Mouse (Mus musculus) MEL (cell line): ENCODE measurements around the gene Rbm43. TPM values are rescaled to one million over a fixed set of nuclear protein-coding genes. Genes with fewer than 3 reads are reported as not detected.
"Not testable (repeated sequence)": the region's sequence is repeated elsewhere in the genome, so short reads cannot be mapped to it uniquely, and the experiment has no call there.

Experiments used
- DNase-seq: peaks from one replicate; pipeline ENCODE4 v3.0.0; 2011; ENCODE audit warnings: low read depth, low spot score
- H3K27ac ChIP-seq: 2 replicates; pipeline ENCODE4 v1.5.1; 2012; ENCODE audit warnings: low read depth, mild to moderate bottlenecking, control low read depth, low read length, moderate library complexity; ENCODE audit not compliant: control insufficient read depth
- H3K27me3 ChIP-seq, 2 experiments: fragments of 150-350 bp in 1 of 2; sonication (generic) in 1 of 2; 2 replicates each; pipeline ENCODE4 v1.6.1; 2012; ENCODE audit warnings: low read length in 2 of 2, mild to moderate bottlenecking in 2 of 2, improper control_type of control experiment in 1 of 2, moderate library complexity in 1 of 2; ENCODE audit not compliant: insufficient read depth in 2 of 2, control insufficient read depth in 1 of 2
- H3K36me3 ChIP-seq, 2 experiments: 2 replicates each; pipeline ENCODE4 v1.6.1; 2012 to 2014; ENCODE audit warnings: low read length in 2 of 2, improper control_type of control experiment in 1 of 2, inconsistent platforms in 1 of 2, mild to moderate bottlenecking in 1 of 2; ENCODE audit not compliant: insufficient read depth in 2 of 2, control insufficient read depth in 1 of 2
- H3K4me1 ChIP-seq, 2 experiments: fragments of 150-350 bp in 1 of 2; sonication (generic) in 1 of 2; 2 replicates each; pipeline ENCODE4 v1.6.1; 2012; ENCODE audit warnings: low read length in 2 of 2, improper control_type of control experiment in 1 of 2, mild to moderate bottlenecking in 1 of 2; ENCODE audit not compliant: insufficient read depth in 2 of 2, control insufficient read depth in 1 of 2
- H3K4me3 ChIP-seq, 2 experiments: fragments of 150-350 bp in 1 of 2; sonication (generic) in 1 of 2; 2 replicates each; pipeline ENCODE4 v1.5.1; 2012; ENCODE audit warnings: low read depth in 2 of 2, low read length in 2 of 2, mild to moderate bottlenecking in 2 of 2, moderate library complexity in 2 of 2, control low read depth in 1 of 2, improper control_type of control experiment in 1 of 2; ENCODE audit not compliant: control insufficient read depth in 1 of 2, insufficient read depth in 1 of 2
- H3K79me2 ChIP-seq: 2 replicates; pipeline ENCODE4 v1.6.1; 2012; ENCODE audit warnings: mild to moderate bottlenecking, low read length, moderate library complexity; ENCODE audit not compliant: control insufficient read depth, poor library complexity, insufficient read depth
- H3K9ac ChIP-seq: 2 replicates; pipeline ENCODE4 v1.6.1; 2012; ENCODE audit warnings: low read depth, mild to moderate bottlenecking, control low read depth, low read length, moderate library complexity; ENCODE audit not compliant: control insufficient read depth, poor library complexity, severe bottlenecking
- H3K9me3 ChIP-seq: fragments of 150-350 bp; sonication (generic); replicated peaks from 2 replicates; pipeline ENCODE4 v1.6.1; 2012; ENCODE audit warnings: mild to moderate bottlenecking, low read length, improper control_type of control experiment, moderate library complexity; ENCODE audit not compliant: insufficient read depth
- CTCF ChIP-seq, 3 experiments: IDR thresholded peaks in 2 of 3; conservative IDR thresholded peaks in 1 of 3; 2 replicates each; pipeline ENCODE4 v1.5.1; 2011 to 2012; ENCODE audit warnings: low read length in 3 of 3, low read depth in 2 of 3, mild to moderate bottlenecking in 2 of 3, improper control_type of control experiment in 1 of 3, inconsistent platforms in 1 of 3, mixed read lengths in 1 of 3, moderate library complexity in 1 of 3; ENCODE audit not compliant: control insufficient read depth in 1 of 3, insufficient read depth in 1 of 3, poor library complexity in 1 of 3, severe bottlenecking in 1 of 3
- ETS1 ChIP-seq: IDR thresholded peaks from 2 replicates; pipeline ENCODE4 v1.6.1; 2012; ENCODE audit warnings: low read depth, mild to moderate bottlenecking, inconsistent platforms, low read length, improper control_type of control experiment, moderate library complexity
- GABPA ChIP-seq: IDR thresholded peaks from 2 replicates; pipeline ENCODE4 v1.6.1; 2012; ENCODE audit warnings: low read depth, mild to moderate bottlenecking, inconsistent platforms, low read length, improper control_type of control experiment, moderate library complexity
- HCFC1 ChIP-seq: IDR thresholded peaks from 2 replicates; pipeline ENCODE4 v1.6.1; 2012; ENCODE audit warnings: low read depth, mild to moderate bottlenecking, inconsistent platforms, low read length, improper control_type of control experiment, moderate library complexity
- JUND ChIP-seq: IDR thresholded peaks from 2 replicates; pipeline ENCODE4 v1.6.1; 2011; ENCODE audit warnings: low read depth, mild to moderate bottlenecking, improper control_type of control experiment, low read length
- MAFK ChIP-seq: IDR thresholded peaks from 2 replicates; pipeline ENCODE4 v1.6.1; 2011; ENCODE audit warnings: low read depth, mild to moderate bottlenecking, low read length, improper control_type of control experiment, borderline replicate concordance
- MAX ChIP-seq: IDR thresholded peaks from 2 replicates; pipeline ENCODE4 v1.6.1; 2011; ENCODE audit warnings: low read length, improper control_type of control experiment
- MAZ ChIP-seq: IDR thresholded peaks from 2 replicates; pipeline ENCODE4 v1.6.1; 2012; ENCODE audit warnings: low read depth, mild to moderate bottlenecking, inconsistent platforms, low read length, improper control_type of control experiment
- MXI1 ChIP-seq: IDR thresholded peaks from 2 replicates; pipeline ENCODE4 v1.6.1; 2011; ENCODE audit warnings: mild to moderate bottlenecking, low read depth, low read length, improper control_type of control experiment
- NELFE ChIP-seq: IDR thresholded peaks from 2 replicates; pipeline ENCODE4 v1.6.1; 2011; ENCODE audit warnings: low read depth, low read length, improper control_type of control experiment
- POLR2AphosphoS2 ChIP-seq: IDR thresholded peaks from 2 replicates; pipeline ENCODE4 v1.6.1; 2011; ENCODE audit warnings: low read length, improper control_type of control experiment
- POLR2AphosphoS5 ChIP-seq: IDR thresholded peaks from 2 replicates; pipeline ENCODE4 v1.6.1; 2012; ENCODE audit warnings: low read depth, borderline replicate concordance, mild to moderate bottlenecking, inconsistent platforms, low read length, moderate library complexity, mixed read lengths
- RAD21 ChIP-seq: IDR thresholded peaks from 2 replicates; pipeline ENCODE4 v1.6.1; 2011; ENCODE audit warnings: mild to moderate bottlenecking, low read depth, low read length, improper control_type of control experiment
- TBP ChIP-seq: IDR thresholded peaks from 2 replicates; pipeline ENCODE4 v1.8.0; 2011; ENCODE audit warnings: low read depth, low read length, improper control_type of control experiment
- UBTF ChIP-seq: IDR thresholded peaks from 2 replicates; pipeline ENCODE4 v1.6.1; 2012; ENCODE audit warnings: low read depth, mild to moderate bottlenecking, inconsistent platforms, low read length, improper control_type of control experiment, moderate library complexity, borderline replicate concordance; ENCODE audit not compliant: insufficient read depth
- USF1 ChIP-seq: IDR thresholded peaks from 2 replicates; pipeline ENCODE4 v1.6.1; 2014; ENCODE audit warnings: low read depth, mild to moderate bottlenecking, inconsistent platforms, low read length, improper control_type of control experiment, moderate library complexity
- ZC3H11A ChIP-seq: IDR thresholded peaks from 2 replicates; pipeline ENCODE4 v1.6.1; 2012; ENCODE audit warnings: low read depth, mild to moderate bottlenecking, inconsistent platforms, low read length, improper control_type of control experiment
- ZKSCAN1 ChIP-seq: IDR thresholded peaks from 2 replicates; pipeline ENCODE4 v1.6.1; 2012; ENCODE audit warnings: low read depth, mild to moderate bottlenecking, inconsistent platforms, low read length, improper control_type of control experiment, moderate library complexity
- ZMIZ1 ChIP-seq: IDR thresholded peaks from 2 replicates; pipeline ENCODE4 v1.6.1; 2012; ENCODE audit warnings: low read depth, mild to moderate bottlenecking, inconsistent platforms, low read length, improper control_type of control experiment, moderate library complexity
- ZNF384 ChIP-seq: IDR thresholded peaks from 2 replicates; pipeline ENCODE4 v1.6.1; 2012; ENCODE audit warnings: low read depth, mild to moderate bottlenecking, inconsistent platforms, low read length, improper control_type of control experiment
- polyA plus RNA-seq, 2 experiments: library from polyadenylated mRNA; stranded (reverse) in 1 of 2; unstranded in 1 of 2; fragments of >175 nt in 1 of 2; fragments of >200 nt in 1 of 2; gene quantifications; 2 replicates each; pipeline versions ENCODE4 v1.2.1 to v1.2.4; 2012; ENCODE audit warnings: low replicate concordance in 2 of 2, low read depth in 1 of 2; ENCODE audit not compliant: insufficient read length in 2 of 2, insufficient read depth in 1 of 2, missing spikeins in 1 of 2
- total RNA-seq: library from RNA; depleted of rRNA; stranded (reverse); fragments of 300-350 nt; gene quantifications from 2 replicates; pipeline ENCODE4 v1.2.3, GENCODE M21; 2012

The Rbm43 gene
- total and polyA plus RNA-seq, 3 experiments: 37.9 to 321 (median 64.3) TPM

DNA sequence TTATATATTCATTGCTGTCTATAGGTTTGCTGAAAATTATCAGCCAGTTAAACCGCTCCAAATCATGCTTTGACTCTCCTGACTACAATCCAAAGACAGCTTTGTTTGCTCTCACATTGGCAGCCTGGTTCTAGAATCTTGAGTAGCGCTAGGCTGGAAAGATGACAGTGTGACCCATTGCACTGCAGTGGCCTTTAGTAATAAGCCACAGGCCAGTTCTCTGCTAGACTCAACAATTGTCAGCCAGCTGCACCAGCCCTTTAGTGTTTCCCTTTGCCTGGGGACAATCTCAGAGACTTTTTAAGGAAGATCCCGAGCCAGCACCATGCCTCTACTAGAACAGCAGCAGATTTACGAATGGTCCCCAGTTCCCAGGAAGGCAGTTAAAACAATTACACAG lies 44.0 kb downstream of the Rbm43 start:
- TF ChIP-seq POLR2AphosphoS5: no peak
- no peak for TF ChIP-seq JUND
- TF ChIP-seq HCFC1: no peak
- TF ChIP-seq RAD21: no peak
- no peak for TF ChIP-seq MAFK
- no peak for TF ChIP-seq UBTF
- no peak for TF ChIP-seq ZMIZ1
- TF ChIP-seq USF1: no peak
- TF ChIP-seq MAX: no peak
- no peak for TF ChIP-seq MXI1
- no peak for TF ChIP-seq POLR2AphosphoS2
- no peak for TF ChIP-seq CTCF (IDR thresholded peaks at IDR 0.05 in 2 of 3, conservative IDR thresholded peaks at IDR 0.05 in 1 of 3; ENCODE audit: control insufficient read depth in 1 of 3, insufficient read depth in 1 of 3, low read depth in 2 of 3, low read length in 3 of 3, poor library complexity in 1 of 3, severe bottlenecking in 1 of 3)
- TF ChIP-seq GABPA: no peak
- no peak for TF ChIP-seq NELFE
- no peak for TF ChIP-seq ZC3H11A
- no peak for TF ChIP-seq ZNF384
- TF ChIP-seq MAZ: no peak
- Histone ChIP-seq H3K4me1 (no peaks in the 10 kb centered on the region), H3K9me3 (no peaks in the 10 kb centered on the region), H3K9ac (no peak overlapping the region), H3K27ac (no peak overlapping the region), H3K79me2 (no peaks in the 10 kb centered on the region), H3K27me3 (no peaks in the 10 kb centered on the region), H3K36me3 (no peaks in the 10 kb centered on the region), H3K4me3 (no peak overlapping the region)
- DNase-seq: no peak

DNA sequence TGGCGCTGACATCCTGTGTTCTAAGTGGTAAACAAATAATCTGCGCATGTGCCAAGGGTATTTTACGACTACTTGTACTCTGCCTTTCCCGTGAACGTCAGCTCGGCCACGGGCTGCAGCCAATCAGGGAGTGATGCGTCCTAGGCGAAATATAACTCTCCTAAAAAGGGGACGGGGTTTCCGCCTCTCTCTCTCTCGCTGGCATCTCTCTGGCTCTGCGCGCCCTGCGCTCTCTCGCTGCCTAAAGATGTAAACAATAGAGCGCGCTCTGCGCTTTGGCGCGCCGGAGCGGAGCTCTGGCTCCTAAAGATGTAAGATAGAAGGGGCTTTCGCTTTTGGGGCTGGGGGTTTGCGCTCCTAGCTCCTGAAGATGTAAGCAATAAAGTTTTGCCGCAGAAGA lies 44.8 kb downstream of the Rbm43 start:
- not testable (repeated sequence) for H3K9ac ChIP-seq, H3K79me2 ChIP-seq, H3K9me3 ChIP-seq, H3K4me3 ChIP-seq, DNase-seq, H3K36me3 ChIP-seq, H3K27me3 ChIP-seq, H3K27ac ChIP-seq, H3K4me1 ChIP-seq

DNA sequence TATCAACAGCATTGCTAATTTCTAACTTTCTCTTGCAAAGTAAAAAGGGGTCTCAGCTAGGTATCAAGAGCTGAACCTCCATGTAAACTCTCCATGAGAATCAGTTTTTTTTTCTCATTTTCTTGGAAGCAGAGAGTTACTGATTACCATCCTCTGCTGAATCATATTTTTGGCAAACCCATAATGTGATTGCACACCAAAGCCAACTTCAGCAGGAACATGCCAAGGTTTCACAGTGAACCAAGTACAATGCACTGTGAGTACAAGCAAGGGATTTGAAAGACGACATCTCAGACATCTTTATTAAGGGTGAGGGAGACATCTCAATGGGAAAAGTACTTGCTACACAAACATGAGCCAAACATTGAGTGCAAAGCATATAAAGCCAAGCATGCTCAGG lies 54.8 kb downstream of the Rbm43 start:
- H3K9ac ChIP-seq: no peak overlapping the region
- no peaks in the 10 kb centered on the region for H3K9me3 ChIP-seq
- no peaks in the 10 kb centered on the region for H3K36me3 ChIP-seq
- no peaks in the 10 kb centered on the region for H3K27me3 ChIP-seq
- H3K4me1 ChIP-seq: no peaks in the 10 kb centered on the region
- no peak overlapping the region for H3K4me3 ChIP-seq
- no peak overlapping the region for H3K27ac ChIP-seq
- no peak for DNase-seq
- H3K79me2 ChIP-seq: no peaks in the 10 kb centered on the region
- no peak for TF ChIP-seq ETS1
- TF ChIP-seq ZKSCAN1: no peak
- no peak for TF ChIP-seq TBP
